Comparison of ENCODE assay signal across 41 mouse cellular contexts in genomic region chr10:112023585-112023984, GRCm38 (mm10). TPM values are rescaled to one million over a fixed set of nuclear protein-coding genes. Genes with fewer than 3 reads are reported as not detected.
"Had no signal": no experiment of that assay in that cellular context is flagged by ENCODE, and none has a peak within 500 bp of the region (broad histone marks: within the 10 kb centered on the region; RNA-seq: fewer than 3 reads in every experiment).

No protein-coding gene starts in this region.

- H3K9me3 ChIP-seq: heart, embryonic 10.5 days; heart, embryonic 12.5 days; hindbrain, embryonic 10.5 days; hindbrain, embryonic 12.5 days; hindbrain, embryonic 15.5 days; kidney, embryonic 15.5 days; limb, embryonic 13.5 days; limb, embryonic 15.5 days; liver, embryonic 13.5 days; liver, embryonic 15.5 days had no signal

- H3K27ac ChIP-seq: gastrocnemius, adult 2 months; heart, embryonic 10.5 days; hindbrain, embryonic 10.5 days; hindbrain, embryonic 12.5 days; hindbrain, embryonic 15.5 days; hindbrain, postnatal 0 days; kidney, embryonic 15.5 days; kidney, postnatal 0 days; limb, embryonic 13.5 days; limb, embryonic 15.5 days; liver, embryonic 13.5 days; liver, embryonic 15.5 days had no signal

- H3K36me3 ChIP-seq: heart, embryonic 10.5 days; heart, embryonic 12.5 days; hindbrain, embryonic 10.5 days; hindbrain, embryonic 12.5 days; hindbrain, embryonic 15.5 days; kidney, embryonic 15.5 days; limb, embryonic 13.5 days; limb, embryonic 15.5 days; liver, embryonic 13.5 days; liver, embryonic 15.5 days had no signal

- H3K4me3 ChIP-seq: gastrocnemius, adult 2 months; heart, embryonic 10.5 days; heart, embryonic 12.5 days; hindbrain, embryonic 10.5 days; hindbrain, embryonic 12.5 days; hindbrain, embryonic 15.5 days; kidney, embryonic 15.5 days; limb, embryonic 13.5 days; limb, embryonic 15.5 days; liver, embryonic 13.5 days; liver, embryonic 15.5 days had no signal

- H3K27me3 ChIP-seq: heart, embryonic 12.5 days; hindbrain, embryonic 12.5 days; hindbrain, embryonic 15.5 days; kidney, embryonic 15.5 days; limb, embryonic 13.5 days; limb, embryonic 15.5 days; liver, embryonic 13.5 days; liver, embryonic 15.5 days had no signal

- DNase-seq: gastrocnemius, adult 2 months; gastrocnemius, postnatal 10 days; gastrocnemius, postnatal 36 days; heart, adult 18-20 months; heart, postnatal 10 days; heart, postnatal 4 days; kidney, adult 11 months; kidney, adult 2 months; kidney, adult 9 months; kidney, postnatal 14 days; kidney, postnatal 36 days; layer of hippocampus, adult 9-11 months; left cerebral cortex, postnatal 4 days; liver, embryonic 13.5 days had no signal

- H3K4me2 ChIP-seq: heart, embryonic 12.5 days; hindbrain, embryonic 12.5 days; hindbrain, embryonic 15.5 days; kidney, embryonic 15.5 days; limb, embryonic 13.5 days; limb, embryonic 15.5 days; liver, embryonic 11.5 days; liver, embryonic 13.5 days; liver, embryonic 15.5 days had no signal

- H3K9ac ChIP-seq: heart, embryonic 12.5 days; hindbrain, embryonic 12.5 days; hindbrain, embryonic 15.5 days; kidney, embryonic 15.5 days; limb, embryonic 13.5 days; limb, embryonic 15.5 days; liver, embryonic 13.5 days; liver, embryonic 15.5 days had no signal

- ATAC-seq: hindbrain, postnatal 0 days; intestine, embryonic 16.5 days had no signal

- H3K4me1 ChIP-seq: heart, embryonic 10.5 days; heart, embryonic 12.5 days; hindbrain, embryonic 10.5 days; hindbrain, embryonic 12.5 days; hindbrain, embryonic 15.5 days; kidney, embryonic 15.5 days; limb, embryonic 13.5 days; limb, embryonic 15.5 days; liver, embryonic 13.5 days; liver, embryonic 15.5 days had no signal

RNA-seq across cellular contexts. Expression of gene Glipr1, which starts 21.2 kb away (rescaled TPM):
- total RNA-seq: gastrocnemius, postnatal 36 days; hindbrain, postnatal 0 days had no signal

RNA-seq across cellular contexts. Expression of gene Glipr1l1, which starts 36.4 kb away (rescaled TPM):
- total RNA-seq: gastrocnemius, adult 2 months; gastrocnemius, postnatal 10 days; gastrocnemius, postnatal 36 days; heart, adult 18-20 months; heart, adult 8-10 months; heart, postnatal 10 days; heart, postnatal 25 days; heart, postnatal 4 days; hindbrain, postnatal 0 days; layer of hippocampus, adult 18-20 months; layer of hippocampus, adult 8-10 months; layer of hippocampus, postnatal 25 days; left cerebral cortex, adult 8-10 months; left cerebral cortex, postnatal 10 days; left cerebral cortex, postnatal 25 days; left cerebral cortex, postnatal 4 days had no signal
- polyA plus RNA-seq: gonadal fat pad, adult 2 months; heart, embryonic 10.5 days; heart, embryonic 12.5 days; heart, embryonic 14.5 days; heart, embryonic 16.5 days; hindbrain, embryonic 10.5 days; hindbrain, embryonic 12.5 days; hindbrain, postnatal 0 days; intestine, embryonic 14.5 days; intestine, embryonic 16.5 days; kidney, adult 2 months; kidney, embryonic 15.5 days; kidney, postnatal 0 days; large intestine, adult 2 months; limb, embryonic 11.5 days; limb, embryonic 13.5 days; limb, embryonic 15.5 days; liver, embryonic 11.5 days; liver, embryonic 13.5 days; liver, embryonic 15.5 days had no signal

RNA-seq across cellular contexts. Expression of gene Glipr1l2, which starts 59.6 kb away (rescaled TPM):
- total RNA-seq: gastrocnemius, adult 2 months; gastrocnemius, postnatal 10 days; gastrocnemius, postnatal 36 days; heart, adult 18-20 months; heart, adult 8-10 months; heart, postnatal 10 days; heart, postnatal 25 days; heart, postnatal 4 days; hindbrain, postnatal 0 days; layer of hippocampus, adult 18-20 months; layer of hippocampus, adult 8-10 months; layer of hippocampus, postnatal 25 days; left cerebral cortex, adult 8-10 months; left cerebral cortex, postnatal 10 days; left cerebral cortex, postnatal 25 days; left cerebral cortex, postnatal 4 days had no signal
- polyA plus RNA-seq: gonadal fat pad, adult 2 months; heart, embryonic 10.5 days; heart, embryonic 12.5 days; heart, embryonic 14.5 days; heart, embryonic 16.5 days; hindbrain, embryonic 10.5 days; hindbrain, embryonic 12.5 days; hindbrain, embryonic 15.5 days; hindbrain, postnatal 0 days; intestine, embryonic 14.5 days; intestine, embryonic 16.5 days; kidney, adult 2 months; kidney, embryonic 15.5 days; kidney, postnatal 0 days; large intestine, adult 2 months; limb, embryonic 11.5 days; limb, embryonic 13.5 days; limb, embryonic 15.5 days; liver, embryonic 11.5 days; liver, embryonic 13.5 days; liver, embryonic 15.5 days had no signal
